Mouse (Mus musculus) thymus, adult 2 months (tissue): ENCODE measurements around the gene Smg6. TPM values are rescaled to one million over a fixed set of nuclear protein-coding genes. Genes with fewer than 3 reads are reported as not detected.

ENCODE experiments used
- DNase-seq: peaks from one replicate; pipeline ENCODE4 v3.0.0; 2021
- H3K27ac ChIP-seq: fragments of 200-500 bp; 2 replicates; pipeline ENCODE4 v1.5.1; 2012; ENCODE audit warnings: low read length, control low read depth; ENCODE audit not compliant: control insufficient read depth, insufficient read depth
- H3K27me3 ChIP-seq: fragments of 200-500 bp; 2 replicates; pipeline ENCODE4 v1.6.1; 2012; ENCODE audit warnings: mild to moderate bottlenecking, low read length, moderate library complexity, mixed read lengths; ENCODE audit not compliant: control insufficient read depth, insufficient read depth
- H3K36me3 ChIP-seq: fragments of 200-500 bp; 2 replicates; pipeline ENCODE4 v1.6.1; 2012; ENCODE audit warnings: mild to moderate bottlenecking, low read length, moderate library complexity; ENCODE audit not compliant: control insufficient read depth, insufficient read depth
- H3K4me1 ChIP-seq: fragments of 200-500 bp; replicated peaks from 2 replicates; pipeline ENCODE4 v1.6.1; 2012; ENCODE audit warnings: low read length; ENCODE audit not compliant: control insufficient read depth, insufficient read depth
- H3K4me3 ChIP-seq: fragments of 200-500 bp; 2 replicates; pipeline ENCODE4 v1.5.1; 2012; ENCODE audit warnings: mild to moderate bottlenecking, low read length, control low read depth, moderate library complexity; ENCODE audit not compliant: control insufficient read depth, insufficient read depth
- CTCF ChIP-seq: fragments of 200-500 bp; IDR thresholded peaks from 2 replicates; pipeline ENCODE4 v1.5.1; 2012; ENCODE audit warnings: mild to moderate bottlenecking, control low read depth, low read length, moderate library complexity, borderline replicate concordance; ENCODE audit not compliant: control insufficient read depth, poor library complexity, insufficient read depth; ENCODE audit errors: extremely low read depth
- POLR2A ChIP-seq: fragments of 200-500 bp; IDR thresholded peaks from 2 replicates; pipeline ENCODE4 v1.6.1; 2012; ENCODE audit warnings: mild to moderate bottlenecking, low read length, control low read depth, moderate library complexity; ENCODE audit not compliant: control insufficient read depth, poor library complexity, insufficient read depth; ENCODE audit errors: extremely low read depth
- WGBS: fragments of 180-500 bp; shearing (Covaris S2); methylation state at CpG from one replicate; pipeline ENCODE4 v1.1.7; 2018; 5-methylcytosine and 5-hydroxymethylcytosine counted together
- polyA plus RNA-seq: library from polyadenylated mRNA; depleted of rRNA; stranded (reverse); fragments of >200 nt; gene quantifications from 2 replicates; pipeline ENCODE4 v1.2.3, GENCODE M21; 2012

Gene Smg6
- polyA plus RNA-seq, 1 experiment = 69.7 TPM

- Histone ChIP-seq H3K27ac (no peak overlapping the region), H3K4me1 (no peaks in the 10 kb centered on the region)
- WGBS = 81% methylated on average over 2 of the region's 2 CpGs
These were observed 233.9 kb downstream of the Smg6 start for GRCm38 (mm10) chr11:75159564-75159963.

GRCm38 (mm10) chr11:75160954-75161353, 235.3 kb downstream of the Smg6 start:
- Histone ChIP-seq H3K27ac (no peak overlapping the region), H3K36me3 (peaks cover 7% of the 10 kb centered on the region; the same call in 1 of the 2 replicates), H3K4me1 (peaks cover 6% of the 10 kb centered on the region), H3K27me3 (peaks cover 3% of the 10 kb centered on the region; the same call in 1 of the 2 replicates), H3K4me3 (no peak overlapping the region)
- no peak for DNase-seq
- WGBS = 90% methylated on average over 7 of the region's 7 CpGs
- TF ChIP-seq CTCF = no peak
- TF ChIP-seq POLR2A = no peak

More at GRCm38 (mm10) chr11:75159564-75159963, 233.9 kb downstream of the Smg6 start:
- peaks cover 7% of the 10 kb centered on the region; the same call in 1 of the 2 replicates for H3K36me3 ChIP-seq
- TF ChIP-seq CTCF (peak; percentile 32; the same call in 1 of the 2 replicates), POLR2A (no peak)
- DNase-seq = peak; percentile 47
- H3K4me3 ChIP-seq = no peak overlapping the region
- H3K27me3 ChIP-seq = no peaks in the 10 kb centered on the region

- 90% methylated on average over 4 of the region's 4 CpGs for WGBS
- no peak for DNase-seq
- no peak overlapping the region for H3K27ac ChIP-seq
- peaks cover 7% of the 10 kb centered on the region; the same call in 1 of the 2 replicates for H3K36me3 ChIP-seq
- peaks cover 10% of the 10 kb centered on the region for H3K4me1 ChIP-seq
- H3K27me3 ChIP-seq = peaks cover 9% of the 10 kb centered on the region; the same call in 1 of the 2 replicates
- TF ChIP-seq CTCF = no peak
- no peak for TF ChIP-seq POLR2A
- no peak overlapping the region for H3K4me3 ChIP-seq
These were observed 235.9 kb downstream of the Smg6 start for GRCm38 (mm10) chr11:75161417-75162008.

- Histone ChIP-seq H3K36me3 (peaks cover 7% of the 10 kb centered on the region; the same call in 1 of the 2 replicates), H3K4me3 (no peak overlapping the region), H3K27ac (no peak overlapping the region), H3K4me1 (peaks cover 22% of the 10 kb centered on the region), H3K27me3 (peaks cover 20% of the 10 kb centered on the region)
- TF ChIP-seq POLR2A (no peak), CTCF (no peak)
- 87% methylated on average over 12 of the region's 12 CpGs for WGBS
- no peak for DNase-seq
These were observed 237.0 kb downstream of the Smg6 start for GRCm38 (mm10) chr11:75162591-75163080.

- 93% methylated on average over 6 of the region's 6 CpGs for WGBS
- DNase-seq = no peak
These were observed 237.8 kb downstream of the Smg6 start for GRCm38 (mm10) chr11:75163379-75163778.

GRCm38 (mm10) chr11:75164051-75164450, 238.4 kb downstream of the Smg6 start:
- Histone ChIP-seq H3K36me3 (peaks cover 7% of the 10 kb centered on the region; the same call in 1 of the 2 replicates), H3K4me1 (peaks cover 32% of the 10 kb centered on the region), H3K27ac (no peak overlapping the region), H3K4me3 (no peak overlapping the region), H3K27me3 (peaks cover 32% of the 10 kb centered on the region)
- DNase-seq = no peak
- TF ChIP-seq CTCF (no peak), POLR2A (no peak)
- 98% methylated on average over 2 of the region's 2 CpGs for WGBS

More at GRCm38 (mm10) chr11:75163379-75163778, 237.8 kb downstream of the Smg6 start:
- Histone ChIP-seq H3K27ac (no peak overlapping the region), H3K36me3 (peaks cover 7% of the 10 kb centered on the region; the same call in 1 of the 2 replicates), H3K4me3 (no peak overlapping the region), H3K4me1 (peaks cover 26% of the 10 kb centered on the region), H3K27me3 (peaks cover 26% of the 10 kb centered on the region)
- TF ChIP-seq POLR2A = no peak
- no peak for TF ChIP-seq CTCF
